Mouse (Mus musculus) layer of hippocampus, adult 18-20 months (tissue): ENCODE measurements around the gene Elane. TPM values are rescaled to one million over a fixed set of nuclear protein-coding genes. Genes with fewer than 3 reads are reported as not detected.

Source experiments
- DNase-seq, 2 experiments: peaks; one replicate each; pipeline ENCODE4 v3.0.0; 2022; ENCODE audit warnings: low spot score in 2 of 2
- microRNA-seq, 2 experiments: library from miRNA; unstranded; fragments of <30 nt; microRNA quantifications; one replicate each; pipeline ENCODE4 v1.2.0; 2021
- total RNA-seq, 2 experiments: library from RNA; stranded (reverse); gene quantifications; 2 replicates each; pipeline ENCODE4 v1.2.3; 2021

The Elane gene
- total RNA-seq, 2 experiments from 2014 or later = not detected

- DNase-seq = no peak
Measured at GRCm38 (mm10) chr10:79928907-79929701, 43.1 kb downstream of the Elane start.

GRCm38 (mm10) chr10:79929967-79930825 is 44.1 kb downstream of the Elane start:
- DNase-seq = no peak

GRCm38 (mm10) chr10:79930826-79931186 is 44.8 kb downstream of the Elane start:
- no peak for DNase-seq

GRCm38 (mm10) chr10:79931797-79932196 is 45.8 kb downstream of the Elane start:
- DNase-seq = no peak

GRCm38 (mm10) chr10:79932736-79933135 is 46.7 kb downstream of the Elane start:
- DNase-seq = no peak

GRCm38 (mm10) chr10:79933145-79933679 is 47.2 kb downstream of the Elane start:
- DNase-seq = no peak

- no peak for DNase-seq
Measured at GRCm38 (mm10) chr10:79933861-79934260, 47.8 kb downstream of the Elane start.

- DNase-seq = peak in 1 of 2 experiments; percentile 65
Measured at GRCm38 (mm10) chr10:79934272-79934721, 48.2 kb downstream of the Elane start.

- DNase-seq = no peak
Measured at GRCm38 (mm10) chr10:79934794-79935569, 48.9 kb downstream of the Elane start.

- no peak for DNase-seq
Measured at GRCm38 (mm10) chr10:79936284-79936910, 50.4 kb downstream of the Elane start.

- no peak for DNase-seq
Measured at GRCm38 (mm10) chr10:79936911-79937441, 50.9 kb downstream of the Elane start.

Small RNA genes within 50 kb of the gene (microRNA-seq; reads per million reads assigned to microRNA genes)
- gene Mir6910 = 0 reads per million in 2 experiments

Other genes with a start within 250 kb of the Elane start
- gene Shc2, start 248.3 kb upstream of the Elane start, total RNA-seq = 10 to 100 TPM; 41.5 to 43.4 TPM
- gene Odf3l2, start 240.5 kb upstream of the Elane start, total RNA-seq = under 1 TPM in 1 of 2 experiments, not detected in 1; 0.59 TPM
- not detected for gene Madcam1, start 221.7 kb upstream of the Elane start, total RNA-seq
- 10 to 100 TPM; 64.4 to 68.5 TPM for gene Tpgs1, start 216.9 kb upstream of the Elane start, total RNA-seq
- 10 to 100 TPM; 65.4 to 74.2 TPM for gene Cdc34, start 204.1 kb upstream of the Elane start, total RNA-seq
- gene Gzmm, start 197.2 kb upstream of the Elane start, total RNA-seq = 1 to 10 TPM; 3.3 to 3.6 TPM
- gene Bsg, start 181.8 kb upstream of the Elane start, total RNA-seq = 100 to 1,000 TPM; 554 to 566 TPM
- gene Hcn2, start 169.6 kb upstream of the Elane start, total RNA-seq = 100 to 1,000 TPM; 134 TPM
- gene Polrmt, start 139.7 kb upstream of the Elane start, total RNA-seq = 10 to 100 TPM; 42.4 to 51.3 TPM
- gene Fgf22, start 131.2 kb upstream of the Elane start, total RNA-seq = 1 to 10 TPM; 1.5 to 2.2 TPM
- 10 to 100 TPM; 84.9 to 87.3 TPM for gene Rnf126, start 119.3 kb upstream of the Elane start, total RNA-seq
- 1 to 10 TPM; 1.8 to 2.5 TPM for gene Fstl3, start 109.0 kb upstream of the Elane start, total RNA-seq
- gene Prss57, start 95.3 kb upstream of the Elane start, total RNA-seq = under 1 TPM; 0.61 to 0.89 TPM
- 100 to 1,000 TPM; 293 to 314 TPM for gene Palm, start 92.7 kb upstream of the Elane start, total RNA-seq
- 1 to 10 TPM in 1 of 2 experiments, under 1 TPM in 1; 0.54 to 1.3 TPM for gene Misp, start 65.3 kb upstream of the Elane start, total RNA-seq
- 10 to 100 TPM; 48.8 to 58.4 TPM for gene Ptbp1, start 31.8 kb upstream of the Elane start, total RNA-seq
- gene Prtn3, start 11.8 kb upstream of the Elane start, total RNA-seq = 1 to 10 TPM in 1 of 2 experiments, under 1 TPM in 1; 0.94 to 2.0 TPM
- 10 to 100 TPM; 30.6 to 34.4 TPM for gene Plppr3, start 11.6 kb upstream of the Elane start, total RNA-seq
- gene Cfd, start 4.6 kb downstream of the Elane start, total RNA-seq = not detected
- gene Med16, start 22.7 kb downstream of the Elane start, total RNA-seq = 10 to 100 TPM; 53.8 to 55.2 TPM
- gene Gm26602, start 24.6 kb downstream of the Elane start, total RNA-seq = not detected
- gene Kiss1r, start 30.7 kb downstream of the Elane start, total RNA-seq = 1 to 10 TPM; 6.7 to 7.8 TPM
- gene R3hdm4, start 35.0 kb downstream of the Elane start, total RNA-seq = 100 to 1,000 TPM; 366 to 401 TPM
- 1 to 10 TPM; 5.5 to 5.8 TPM for gene Arid3a, start 40.8 kb downstream of the Elane start, total RNA-seq
- 10 to 100 TPM; 40.3 to 42.1 TPM for gene Wdr18, start 73.9 kb downstream of the Elane start, total RNA-seq
- under 1 TPM in 1 of 2 experiments, not detected in 1; 0.15 TPM for gene Grin3b, start 84.5 kb downstream of the Elane start, total RNA-seq
- 100 to 1,000 TPM; 118 to 123 TPM for gene Tmem259, start 98.1 kb downstream of the Elane start, total RNA-seq
- 1 to 10 TPM; 3.6 to 5.2 TPM for gene Cnn2, start 102.3 kb downstream of the Elane start, total RNA-seq
- gene Abca7, start 110.2 kb downstream of the Elane start, total RNA-seq = 10 to 100 TPM; 10.2 to 12.0 TPM
- 1 to 10 TPM; 4.1 to 4.2 TPM for gene Arhgap45, start 130.4 kb downstream of the Elane start, total RNA-seq
- 10 to 100 TPM; 88.2 to 93.9 TPM for gene Polr2e, start 153.5 kb downstream of the Elane start, total RNA-seq
- 100 to 1,000 TPM; 509 to 545 TPM for gene Gpx4, start 160.9 kb downstream of the Elane start, total RNA-seq
- 10 to 100 TPM; 16.3 to 16.9 TPM for gene Sbno2, start 219.3 kb downstream of the Elane start, total RNA-seq
- gene Stk11, start 229.6 kb downstream of the Elane start, total RNA-seq = 100 to 1,000 TPM; 101 to 102 TPM